Comparison of ENCODE assay signal across 23 mouse cellular contexts in the genomic region with DNA sequence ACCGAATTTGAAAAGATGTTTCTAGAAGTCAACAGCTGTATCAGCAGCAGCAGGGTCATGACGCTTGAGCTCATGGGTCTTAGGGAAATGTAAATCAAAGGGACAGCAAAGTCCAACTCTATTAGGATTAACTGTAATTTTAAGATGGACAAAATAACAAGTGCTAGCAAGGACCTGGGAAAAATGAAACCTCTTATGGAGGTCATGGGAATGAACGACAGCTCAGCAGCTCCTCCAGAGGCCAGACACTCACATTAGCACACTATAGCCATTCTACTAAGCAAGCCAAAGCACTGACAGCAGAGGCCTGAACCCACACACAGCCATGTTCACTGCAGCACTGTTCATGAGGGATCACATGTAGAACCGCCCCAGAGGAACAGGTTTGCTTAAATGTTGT. TPM values are rescaled to one million over a fixed set of nuclear protein-coding genes. Genes with fewer than 3 reads are reported as not detected.
DNase-seq lines count a peak whose midpoint lies in the region; ATAC-seq and TF ChIP-seq lines count a peak whose summit lies in the region.
"Had no signal": no experiment of that assay in that cellular context is flagged by ENCODE, and none has a peak within 500 bp of the region (broad histone marks: within the 10 kb centered on the region; RNA-seq: fewer than 3 reads in every experiment).

No protein-coding gene starts in this region.

- no peak overlapping the region for H3K27ac ChIP-seq in gastrocnemius, adult 2 months
- no peak overlapping the region for H3K27ac ChIP-seq in liver, embryonic 14.5 days
- no peak overlapping the region for H3K27ac ChIP-seq in neural tube, embryonic 15.5 days (replicated peaks)
- H3K27ac ChIP-seq: embryonic facial prominence, embryonic 13.5 days; liver, embryonic 13.5 days; macrophage; neural tube, embryonic 13.5 days had no signal

- intact Hi-C loops in gastrocnemius, adult 2 months (cut with DNase I) = no loop called here

- TF ChIP-seq CTCF in gastrocnemius, adult 2 months (IDR thresholded peaks at IDR 0.05) = peak; percentile 5; the same call in 1 of the 2 replicates
- TF ChIP-seq CTCF in liver, embryonic 14.5 days (IDR thresholded peaks at IDR 0.05; ENCODE audit: low read depth) = peak; percentile 41

- H3K9me3 ChIP-seq in liver, embryonic 14.5 days (ENCODE audit: control insufficient read depth, low read length) = no peaks in the 10 kb centered on the region
- H3K9me3 ChIP-seq in neural tube, embryonic 15.5 days (replicated peaks) = no peaks in the 10 kb centered on the region
- H3K9me3 ChIP-seq: embryonic facial prominence, embryonic 13.5 days; liver, embryonic 13.5 days; neural tube, embryonic 13.5 days had no signal

- H3K9ac ChIP-seq in liver, embryonic 14.5 days (replicated peaks) = no peak overlapping the region
- no peak overlapping the region for H3K9ac ChIP-seq in neural tube, embryonic 15.5 days (replicated peaks)
- H3K9ac ChIP-seq: embryonic facial prominence, embryonic 13.5 days; liver, embryonic 13.5 days; neural tube, embryonic 13.5 days had no signal

- H3K27me3 ChIP-seq in liver, embryonic 14.5 days (ENCODE audit: control insufficient read depth, insufficient read depth, low read length) = peaks cover 3% of the 10 kb centered on the region
- H3K27me3 ChIP-seq in neural tube, embryonic 15.5 days (replicated peaks) = no peaks in the 10 kb centered on the region
- H3K27me3 ChIP-seq: embryonic facial prominence, embryonic 13.5 days; neural tube, embryonic 13.5 days had no signal

- H3K4me3 ChIP-seq in gastrocnemius, adult 2 months = no peak overlapping the region
- no peak overlapping the region for H3K4me3 ChIP-seq in liver, embryonic 14.5 days (ENCODE audit: insufficient read depth in 1 of 2, low read depth in 2 of 2, low read length in 2 of 2)
- H3K4me3 ChIP-seq in neural tube, embryonic 15.5 days (replicated peaks) = no peak overlapping the region
- H3K4me3 ChIP-seq: embryonic facial prominence, embryonic 13.5 days; liver, embryonic 13.5 days; neural tube, embryonic 13.5 days had no signal

- no peaks in the 10 kb centered on the region for H3K36me3 ChIP-seq in liver, embryonic 14.5 days (replicated peaks; ENCODE audit: control insufficient read depth, insufficient read depth, low read depth)
- H3K36me3 ChIP-seq in neural tube, embryonic 15.5 days = no peaks in the 10 kb centered on the region
- H3K36me3 ChIP-seq: embryonic facial prominence, embryonic 13.5 days; liver, embryonic 13.5 days; neural tube, embryonic 13.5 days had no signal

- no peak overlapping the region for H3K4me2 ChIP-seq in liver, embryonic 14.5 days (ENCODE audit: low read depth)
- no peak overlapping the region for H3K4me2 ChIP-seq in neural tube, embryonic 15.5 days
- H3K4me2 ChIP-seq: embryonic facial prominence, embryonic 13.5 days; liver, embryonic 13.5 days; neural tube, embryonic 13.5 days had no signal

- 57% methylated on average over 4 of the region's 4 CpGs for WGBS in liver, embryonic 14.5 days (ENCODE audit: insufficient replicate concordance)
- WGBS in neural tube, embryonic 15.5 days = 77% methylated on average over 4 of the region's 4 CpGs

- DNase-seq in gastrocnemius, adult 2 months = no peak
- DNase-seq in gastrocnemius, postnatal 10 days = no peak
- no peak for DNase-seq in liver, embryonic 14.5 days (ENCODE audit: low read depth in 3 of 3, low spot score in 3 of 3)
- DNase-seq in liver (no peak), ES-CJ7 (ENCODE audit: low read depth, low spot score) (peak; percentile 25)
- DNase-seq in retina, embryonic 14.5 days (ENCODE audit: low spot score) = peak; percentile 38
- no peak for DNase-seq in right cerebral cortex, postnatal 4 days
- DNase-seq: adrenal gland, postnatal 25 days; kidney, adult 11 months; liver, embryonic 13.5 days; midbrain, embryonic 14.5 days; right cerebral cortex, adult 18-20 months had no signal

- no peak for TF ChIP-seq EP300 in liver, embryonic 14.5 days (IDR thresholded peaks at IDR 0.05; ENCODE audit: low read depth)

- no peak for ATAC-seq in liver, embryonic 14.5 days (ENCODE audit: insufficient read depth)
- ATAC-seq in neural tube, embryonic 15.5 days (ENCODE audit: low FRiP score) = no peak

- H3K4me1 ChIP-seq in liver, embryonic 14.5 days (replicated peaks; ENCODE audit: control insufficient read depth in 2 of 2, insufficient read depth in 2 of 2, low read length in 1 of 2) = peaks cover 0 to 3% of the 10 kb centered on the region in 2 experiments; a peak in 1 of 4 replicates
- no peaks in the 10 kb centered on the region for H3K4me1 ChIP-seq in neural tube, embryonic 15.5 days
- H3K4me1 ChIP-seq: embryonic facial prominence, embryonic 13.5 days; neural tube, embryonic 13.5 days had no signal

RNA-seq across cellular contexts. Expression of a gene that starts 7.2 kb away (rescaled TPM):
- total RNA-seq in gastrocnemius, adult 2 months (2021) = not detected
- total RNA-seq in gastrocnemius, postnatal 10 days (2021) = not detected
- not detected in 2 replicates for polyA plus RNA-seq in liver, embryonic 14.5 days (2012; rRNA removed)
- not detected in 2 replicates for polyA plus RNA-seq in liver, embryonic 14.5 days (2014; fragmentation: Nextera tagmentation; extraction: Ambion mirVana)
- polyA plus RNA-seq in neural tube, embryonic 15.5 days (2015; fragmentation: Nextera tagmentation; extraction: Ambion mirVana) = 0.08 TPM in 1 of 2 replicates, not detected in the other
- total RNA-seq: adrenal gland, postnatal 25 days; common myeloid progenitor, adult 5-6 weeks; gastrocnemius, adult 18-20 months; heart, adult 8-10 months; hematopoietic stem cell, adult 5-6 weeks; layer of hippocampus, adult 18-20 months; left cerebral cortex, postnatal 25 days had no signal
- polyA plus RNA-seq: embryonic facial prominence, embryonic 13.5 days; forebrain, embryonic 11.5 days; liver, embryonic 13.5 days; macrophage; midbrain, embryonic 14.5 days; neural tube, embryonic 13.5 days had no signal

RNA-seq across cellular contexts. Expression of a gene that starts 14.6 kb away (rescaled TPM):
- under 1 TPM in 1 of 2 experiments, not detected in 1; 0.31 TPM for total RNA-seq in gastrocnemius, adult 2 months (2021)
- under 1 TPM; 0.40 to 0.54 TPM for total RNA-seq in gastrocnemius, postnatal 10 days (2021)
- polyA plus RNA-seq in liver, embryonic 14.5 days (2012; rRNA removed) = 8.7 and 9.2 TPM in 2 replicates
- 21.7 and 21.8 TPM in 2 replicates for polyA plus RNA-seq in liver, embryonic 14.5 days (2014; fragmentation: Nextera tagmentation; extraction: Ambion mirVana)
- 0.35 and 4.8 TPM in 2 replicates for polyA plus RNA-seq in neural tube, embryonic 15.5 days (2015; fragmentation: Nextera tagmentation; extraction: Ambion mirVana)

Comparison
In these comparisons a context has a peak if more than half of its experiments do, and no peak if none do; other contexts are left out.
1. DNase-seq: peak in ES-CJ7 (single experiment) and retina, embryonic 14.5 days (single experiment); none in gastrocnemius, adult 2 months (single experiment), gastrocnemius, postnatal 10 days (single experiment), liver, embryonic 14.5 days (0 of 3), liver (single experiment) and right cerebral cortex, postnatal 4 days (single experiment).